In the genomic region with DNA sequence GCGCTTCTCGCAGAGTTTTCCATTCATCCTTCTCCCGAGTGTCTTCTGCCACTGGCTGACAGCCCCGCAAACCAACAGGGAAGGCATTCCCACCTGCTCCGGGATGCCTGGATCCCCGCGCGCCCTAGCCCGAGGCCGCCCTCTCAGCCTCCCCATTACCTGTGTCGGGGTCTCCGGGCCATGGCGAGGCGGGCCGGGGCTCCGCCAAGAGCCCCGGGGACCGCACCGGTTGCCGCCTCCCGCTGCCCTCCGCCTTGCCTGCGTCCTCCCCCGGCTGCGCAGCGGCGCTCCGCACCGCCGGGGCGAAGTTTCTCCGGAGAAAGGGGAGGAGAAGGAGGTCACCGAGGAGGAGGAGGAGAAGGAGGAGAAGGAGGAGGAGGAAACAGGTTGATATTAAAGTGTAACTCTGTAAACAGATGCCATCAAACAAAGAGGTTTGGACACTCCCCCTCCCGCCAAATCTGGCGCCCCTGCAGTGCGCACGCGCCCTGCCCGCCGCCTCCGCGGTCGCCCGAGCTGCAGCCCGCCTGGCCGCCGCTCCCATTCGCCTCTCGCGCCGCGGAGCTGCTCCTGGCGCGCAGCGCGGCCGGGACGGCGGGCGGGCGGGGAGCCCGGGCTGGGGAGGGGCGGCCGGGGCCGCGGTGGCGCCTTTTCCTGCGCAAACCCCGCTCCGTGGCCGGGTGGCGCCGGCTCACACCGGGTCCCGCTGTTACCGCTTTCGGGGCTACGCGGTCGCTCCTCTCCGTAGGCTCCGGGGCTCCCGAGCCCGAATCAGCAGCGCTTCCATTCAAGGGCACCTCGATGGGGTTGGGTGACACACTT, we compare ENCODE assay signal across 8 mouse cellular contexts. TPM values are rescaled to one million over a fixed set of nuclear protein-coding genes. Genes with fewer than 3 reads are reported as not detected.
DNase-seq lines count a peak whose midpoint lies in the region; ATAC-seq and TF ChIP-seq lines count a peak whose summit lies in the region.

TSS of gene Myb (minus strand) at position 448 of the 822 bp plus-strand sequence.

- peak; percentile 52 to 59 for DNase-seq in heart, adult 18-20 months
- DNase-seq in heart, postnatal 25 days (ENCODE audit: low spot score): no peak
- DNase-seq in cerebellum, adult 8-10 months: peak; percentile 43
- DNase-seq in forelimb bud, embryonic 11.5 days (ENCODE audit: low read depth, low spot score): peak; percentile 86
- DNase-seq in limb, embryonic 14.5 days (ENCODE audit: low spot score): peak; percentile 68
- peak; percentile 89 for DNase-seq in midbrain, embryonic 14.5 days
- peak; percentile 65 to 71 for DNase-seq in spleen, postnatal 14 days (ENCODE audit: low spot score in 2 of 2)

- peak within 1 kb of the TSS; percentile 79 for H3K9ac ChIP-seq in limb, embryonic 14.5 days (ENCODE audit: low read depth, low read length, severe bottlenecking)
- H3K9ac ChIP-seq in midbrain, embryonic 14.5 days (replicated peaks; ENCODE audit: low read length): peak within 1 kb of the TSS; percentile 76

- H3K4me1 ChIP-seq in limb, embryonic 14.5 days (ENCODE audit: control insufficient read depth, insufficient read depth, low read length): no peaks in the 10 kb centered on the region
- peaks cover 15% of the 10 kb centered on the region for H3K4me1 ChIP-seq in midbrain, embryonic 14.5 days (ENCODE audit: control insufficient read depth, insufficient read depth, low read length)

- TF ChIP-seq POLR2A in limb, embryonic 14.5 days (IDR thresholded peaks at IDR 0.05; ENCODE audit: borderline replicate concordance, extremely low read depth, insufficient read depth, insufficient read length): 0 out of 2 replicates have a peak, but pooled peaks have one; percentile 21

- H3K9me3 ChIP-seq in limb, embryonic 14.5 days (ENCODE audit: control insufficient read depth, low read length): no peaks in the 10 kb centered on the region
- H3K9me3 ChIP-seq in midbrain, embryonic 14.5 days (ENCODE audit: control insufficient read depth, low read length): no peaks in the 10 kb centered on the region

- H3K4me3 ChIP-seq in limb, embryonic 14.5 days (replicated peaks; ENCODE audit: low read length): peak within 1 kb of the TSS; percentile 66
- H3K4me3 ChIP-seq in midbrain, embryonic 14.5 days (replicated peaks; ENCODE audit: low read depth, low read length): peak within 1 kb of the TSS; percentile 67

- H3K36me3 ChIP-seq in limb, embryonic 14.5 days (ENCODE audit: control insufficient read depth, insufficient read depth, low read length): no peaks in the 10 kb centered on the region
- no peaks in the 10 kb centered on the region for H3K36me3 ChIP-seq in midbrain, embryonic 14.5 days (ENCODE audit: control insufficient read depth, insufficient read depth, low read length)

- H3K4me2 ChIP-seq in limb, embryonic 14.5 days (replicated peaks; ENCODE audit: low read depth, low read length, severe bottlenecking): peak within 1 kb of the TSS; percentile 92
- H3K4me2 ChIP-seq in midbrain, embryonic 14.5 days (ENCODE audit: low read length): peak within 1 kb of the TSS; percentile 98

- intact Hi-C loops in heart, postnatal 25 days (cut with DNase I): loop anchor here (2.0 kb wide), 1 partner anchor 28 kb away; no protein-coding TSS in a partner anchor

- H3K27me3 ChIP-seq in limb, embryonic 14.5 days (ENCODE audit: control insufficient read depth, insufficient read depth, low read length): peaks cover 9% of the 10 kb centered on the region
- peaks cover 37% of the 10 kb centered on the region for H3K27me3 ChIP-seq in midbrain, embryonic 14.5 days (ENCODE audit: control insufficient read depth, insufficient read depth, low read length)

- WGBS in limb, embryonic 14.5 days: under 1% methylated on average over 43 of the region's 86 CpGs
- WGBS in midbrain, embryonic 14.5 days: under 1% methylated on average over 85 of the region's 86 CpGs

- ATAC-seq in inflammation-experienced regulatory T-cells, adult 6 months: peak; percentile 16
- ATAC-seq in limb, embryonic 14.5 days (ENCODE audit: low FRiP score, low read depth): peak; percentile 78
- peak; percentile 87 for ATAC-seq in midbrain, embryonic 14.5 days (ENCODE audit: low FRiP score, low TSS enrichment)

- 0 out of 2 replicates have a peak within 1 kb of the TSS, but pooled peaks have one; percentile 33 for H3K27ac ChIP-seq in limb, embryonic 14.5 days (replicated peaks; ENCODE audit: low read depth, low read length)
- peak within 1 kb of the TSS; percentile 60; the same call in 1 of the 2 replicates for H3K27ac ChIP-seq in midbrain, embryonic 14.5 days (replicated peaks; ENCODE audit: low read depth, low read length)

RNA-seq across cellular contexts. Expression of gene Myb, which starts in this region (rescaled TPM):
- under 1 TPM; 0.07 to 0.21 TPM for total RNA-seq in heart, adult 18-20 months (2021)
- total RNA-seq in heart, postnatal 25 days (2021): under 1 TPM in 1 of 2 experiments, not detected in 1; 0.23 TPM
- polyA plus RNA-seq in inflammation-experienced regulatory T-cells, adult 6 months (2017; shearing (Covaris generic)): 1 to 10 TPM; 6.7 to 8.2 (median 7.3) TPM
- polyA plus RNA-seq in limb, embryonic 14.5 days (2012; rRNA removed): 3.8 and 4.0 TPM in 2 replicates
- polyA plus RNA-seq in limb, embryonic 14.5 days (2014; fragmentation: Nextera tagmentation; extraction: Ambion mirVana): 2.7 and 3.7 TPM in 2 replicates
- polyA plus RNA-seq in midbrain, embryonic 14.5 days (2014; fragmentation: Nextera tagmentation; extraction: Ambion mirVana): 3.4 and 3.5 TPM in 2 replicates

Comparison
In these comparisons a context has a peak if more than half of its experiments do, and no peak if none do; other contexts are left out.
1. Peak in DNase-seq in heart, adult 18-20 months; RNA of the gene not detected or under 1 TPM.
2. ATAC-seq: peak in every context shown above with its lines; median percentile 87 in midbrain, embryonic 14.5 days; 78 in limb, embryonic 14.5 days; 16 in inflammation-experienced regulatory T-cells, adult 6 months.